Mouse (Mus musculus) fibroblast of lung, adult 2 months (primary cell): ENCODE measurements at regions not wholly inside any gene's neighbourhood (a gene's known extent, or its start where the extent isn't known, plus 50 kb on each side); places are given as distances from the start of the nearest gene placed in this dataset.

Experiments used
- DNase-seq: peaks from one replicate; pipeline ENCODE4 v3.0.0-alpha.2; 2011; ENCODE audit warnings: low read depth

DNA sequence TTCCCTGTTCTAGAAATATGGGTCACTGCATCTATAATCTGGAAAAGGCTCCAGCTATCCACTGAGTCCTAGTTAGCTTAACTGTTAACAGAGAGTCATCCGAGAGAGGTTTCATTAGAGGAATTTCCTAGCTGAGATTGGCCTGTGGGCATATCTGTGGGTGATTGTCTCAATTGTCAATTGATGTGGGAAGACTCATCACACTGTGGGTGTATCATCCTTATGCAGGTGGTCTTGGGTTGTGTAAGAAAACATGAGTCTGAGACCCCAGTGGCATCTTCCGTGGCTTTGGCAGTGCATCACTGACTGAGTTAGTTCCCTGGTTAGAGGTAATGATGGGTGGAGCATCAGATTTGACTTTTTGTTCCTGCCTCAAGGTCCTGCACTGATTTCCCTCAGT is 156.7 kb upstream of the Gm5148 start:
- no peak for DNase-seq

DNA sequence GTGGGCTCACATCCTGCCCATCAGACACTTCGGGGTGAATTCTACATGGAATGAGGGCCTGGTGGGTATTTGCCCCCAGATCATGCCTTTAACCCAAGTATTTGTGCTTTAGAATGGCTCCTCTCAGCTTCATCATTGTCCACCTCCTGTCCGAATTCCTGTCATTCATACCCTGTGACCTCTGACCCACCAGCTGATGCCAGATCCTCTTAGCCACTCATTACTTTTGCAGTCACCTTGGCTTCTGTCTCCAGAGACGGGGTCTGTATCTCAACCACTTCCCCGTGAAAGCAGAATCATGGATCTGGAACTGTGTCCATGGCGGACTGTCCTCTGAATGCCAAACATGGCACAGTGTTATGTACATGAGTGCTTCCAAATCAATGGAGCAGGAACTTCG is 154.8 kb upstream of the Gm5148 start:
- DNase-seq, result no peak

DNA sequence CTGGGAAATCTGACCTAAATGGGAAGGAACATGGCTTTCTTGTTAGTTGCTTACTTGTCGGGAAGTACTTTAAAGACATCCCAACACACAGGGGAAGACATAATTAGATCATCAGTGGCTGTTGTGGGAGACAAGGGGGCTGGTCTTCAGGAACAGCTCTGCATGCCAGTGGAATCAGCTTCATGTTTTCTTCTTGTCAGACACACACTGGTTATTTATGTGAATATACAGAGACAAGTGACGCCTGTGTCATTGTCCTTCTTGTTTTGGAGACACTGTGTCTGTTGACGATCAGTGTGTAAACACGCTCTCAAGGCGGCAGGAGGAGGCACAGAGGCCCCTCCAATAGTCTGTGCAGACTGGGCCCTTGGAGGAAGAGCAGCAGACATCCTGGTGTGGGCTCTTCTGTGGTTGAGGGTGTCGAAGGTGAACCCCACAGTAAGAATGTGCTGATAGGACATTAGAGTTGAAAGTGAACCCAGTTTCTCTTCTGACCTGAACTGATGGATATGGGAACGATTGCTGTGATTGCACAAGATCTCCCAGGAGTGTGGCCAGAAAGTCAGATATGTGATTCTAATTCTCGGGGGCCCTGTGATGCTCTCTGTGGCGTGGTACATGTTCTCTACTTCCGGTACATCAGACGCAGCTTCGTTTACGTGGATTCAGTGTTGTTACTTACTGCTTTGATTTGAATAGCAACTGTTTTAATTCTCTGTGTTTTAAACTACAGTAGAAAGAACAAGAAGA is 151.9 kb upstream of the Gm5148 start:
- peak; percentile 41 for DNase-seq

- peak; percentile 96 for DNase-seq
These were observed 151.2 kb upstream of the Gm5148 start for GRCm38 (mm10) chr3:37875331-37876015.

DNA sequence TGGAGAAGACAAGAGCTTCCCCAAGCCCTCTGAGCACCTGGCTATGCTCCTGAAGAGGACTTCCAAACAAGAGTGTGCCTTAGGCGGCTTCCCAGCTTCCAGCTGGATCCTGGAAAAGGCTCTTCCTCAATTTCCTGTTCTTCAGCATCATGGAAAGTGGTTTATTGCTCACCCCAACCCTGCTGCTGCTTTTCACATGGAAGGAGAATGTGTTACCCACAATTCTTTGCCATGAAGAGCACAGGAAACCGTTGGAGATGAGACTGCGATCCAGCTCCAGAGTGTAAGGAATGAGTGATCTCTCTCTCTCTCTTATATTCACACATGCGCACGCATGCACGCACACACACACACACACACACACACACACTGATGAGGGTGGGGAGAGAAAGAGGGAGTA is 150.6 kb upstream of the Gm5148 start:
- DNase-seq, result no peak

GRCm38 (mm10) chr3:37874346-37874745 is 150.1 kb upstream of the Gm5148 start:
- DNase-seq, result no peak

DNA sequence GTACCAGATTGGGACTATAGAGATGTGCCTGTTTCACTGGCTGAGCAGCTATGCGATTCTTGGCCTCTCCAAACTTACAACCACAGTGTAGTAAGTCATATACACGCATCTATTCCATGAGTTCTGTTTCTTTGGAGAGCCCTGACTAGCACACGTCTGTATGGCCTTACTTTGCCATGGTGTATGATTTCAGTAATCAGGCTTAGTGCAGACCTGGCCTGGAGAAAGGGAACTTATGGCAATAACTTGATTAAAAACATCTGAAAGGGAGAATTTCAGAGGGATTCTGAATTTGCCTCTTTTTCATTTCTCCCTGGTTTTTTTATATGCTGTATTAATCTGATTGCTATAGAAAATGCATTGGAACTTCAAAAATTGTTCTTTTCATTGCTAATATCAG is 148.0 kb upstream of the Gm5148 start:
- DNase-seq, result no peak

GRCm38 (mm10) chr3:37871076-37871475 is 146.8 kb upstream of the Gm5148 start:
- no peak for DNase-seq

- no peak for DNase-seq
These were observed 144.2 kb upstream of the Gm5148 start for GRCm38 (mm10) chr3:37868454-37868853.

DNA sequence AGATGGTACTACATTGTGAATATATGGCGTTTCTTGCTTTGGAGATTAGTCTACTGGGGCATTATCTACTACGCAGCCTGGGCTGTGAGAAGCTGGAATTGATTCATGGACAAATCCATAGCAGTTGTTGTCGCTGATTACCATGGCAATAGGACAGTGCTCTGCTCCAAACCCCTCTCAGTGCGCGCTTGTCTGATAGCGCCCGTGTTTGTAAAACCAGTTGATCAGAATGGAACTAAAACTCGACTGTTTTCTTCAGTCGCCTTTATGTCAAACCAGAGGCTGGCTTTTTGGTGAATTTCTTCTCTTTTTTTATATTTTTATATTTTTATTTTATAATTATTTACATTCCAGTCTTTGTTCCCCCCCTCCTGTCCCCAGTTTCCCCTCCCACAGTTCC is 138.5 kb upstream of the Gm5148 start:
- DNase-seq, result no peak

DNA sequence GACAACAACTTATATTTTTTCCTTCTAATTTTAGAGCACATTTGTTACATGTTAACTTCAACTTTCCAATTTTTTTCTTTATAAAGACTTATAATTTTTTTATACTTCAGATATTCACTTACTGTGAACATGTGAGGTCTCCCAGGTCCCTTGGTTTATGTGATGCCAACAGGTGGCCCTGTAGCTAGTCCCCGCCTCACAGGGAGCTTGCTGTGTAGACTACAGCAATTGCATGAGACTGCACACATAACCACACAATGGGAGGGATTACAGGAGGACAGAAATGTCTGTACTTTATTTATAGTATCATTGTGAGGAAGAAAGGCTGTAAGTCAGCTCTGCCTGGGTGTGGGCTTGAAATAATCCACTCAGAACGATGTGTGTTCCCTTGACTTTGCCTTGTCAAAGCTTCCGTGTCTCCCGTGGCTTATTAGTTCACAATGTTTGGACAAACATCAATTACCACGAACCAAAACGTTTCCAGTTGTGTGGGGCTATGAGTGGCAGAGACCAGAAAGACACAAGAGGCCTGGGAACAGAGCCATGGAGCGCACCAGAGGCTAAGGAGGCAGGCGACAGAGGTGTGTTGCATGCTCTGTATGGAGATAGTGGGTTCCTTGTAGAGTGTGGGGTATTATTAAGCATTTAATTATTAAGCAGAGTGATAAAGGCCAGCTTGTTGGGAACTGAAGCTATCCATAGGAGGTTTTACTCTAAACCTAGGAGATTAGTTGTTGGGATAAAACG is 136.6 kb upstream of the Gm5148 start:
- no peak for DNase-seq

GRCm38 (mm10) chr3:37860034-37860714 is 135.9 kb upstream of the Gm5148 start:
- no peak for DNase-seq

DNA sequence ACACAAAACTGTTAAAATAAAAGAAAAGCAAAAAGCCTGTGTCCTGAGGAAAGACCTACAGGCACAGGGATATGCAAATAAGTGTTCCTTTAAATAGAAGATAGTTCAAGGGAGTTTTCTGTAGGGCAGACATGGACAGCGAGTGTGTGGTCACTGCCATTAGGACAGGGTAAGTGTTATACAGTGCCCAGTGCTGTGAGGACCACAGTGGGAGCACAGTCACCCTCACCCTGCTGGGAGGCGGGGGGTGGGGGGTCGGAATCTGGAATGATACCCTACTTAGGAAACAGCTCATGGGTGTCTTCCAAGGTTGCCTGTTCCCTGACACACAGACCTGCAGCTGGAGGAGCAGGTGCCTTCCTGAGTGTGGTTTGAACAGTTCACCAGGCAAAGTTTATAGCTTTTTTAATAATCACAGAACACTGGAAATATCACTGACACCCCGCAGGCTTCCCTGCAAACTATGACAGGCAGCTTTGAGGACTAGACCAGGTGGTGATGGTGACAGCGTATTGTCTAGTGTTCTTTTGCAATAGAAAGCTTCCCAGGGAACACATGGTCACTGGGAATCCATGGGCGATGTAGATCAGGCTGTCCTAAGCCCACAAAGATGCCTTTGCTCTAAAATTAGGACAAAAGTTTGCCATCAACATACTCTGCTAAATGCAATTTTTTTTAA is 134.5 kb upstream of the Gm5148 start:
- no peak for DNase-seq

DNA sequence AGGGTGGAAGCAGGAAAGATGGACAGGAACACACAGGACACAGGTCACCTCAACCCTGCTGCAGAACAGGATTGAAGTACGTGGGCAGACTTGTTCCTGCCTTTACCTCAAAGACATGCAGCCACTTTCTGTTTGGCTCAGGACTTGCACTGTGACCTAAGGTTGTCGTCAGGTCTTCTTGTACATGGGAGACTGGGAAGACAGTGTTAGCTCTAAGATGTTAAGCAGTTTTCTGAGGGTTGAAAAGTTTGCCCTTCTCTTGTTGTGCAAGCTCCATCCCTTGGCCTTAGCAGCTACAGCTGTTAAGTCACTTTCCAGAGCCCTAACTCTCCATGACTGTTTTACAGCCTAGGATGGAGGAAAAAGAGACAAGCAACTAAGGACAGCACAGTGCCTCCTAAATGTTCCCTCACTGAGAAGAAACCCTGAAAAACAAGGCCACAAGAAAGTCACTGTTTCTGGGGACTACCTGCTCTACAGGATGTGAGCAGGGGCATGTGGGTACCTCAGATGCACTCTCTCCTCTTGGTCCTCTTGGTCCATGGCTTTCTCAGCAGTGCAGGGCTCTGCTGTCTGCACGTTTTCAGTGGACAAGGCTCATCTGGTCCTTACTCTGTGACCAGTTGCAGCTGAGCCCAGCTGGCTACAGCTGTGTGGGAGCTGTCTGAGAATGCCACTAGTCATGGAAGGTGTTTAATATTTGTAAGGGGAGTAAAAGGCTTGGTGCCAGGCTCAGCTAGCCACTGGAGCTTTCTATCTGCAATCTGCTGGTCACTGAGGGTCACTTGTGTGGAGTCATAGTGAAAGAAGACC is 122.1 kb upstream of the Gm5148 start:
- no peak for DNase-seq

DNA sequence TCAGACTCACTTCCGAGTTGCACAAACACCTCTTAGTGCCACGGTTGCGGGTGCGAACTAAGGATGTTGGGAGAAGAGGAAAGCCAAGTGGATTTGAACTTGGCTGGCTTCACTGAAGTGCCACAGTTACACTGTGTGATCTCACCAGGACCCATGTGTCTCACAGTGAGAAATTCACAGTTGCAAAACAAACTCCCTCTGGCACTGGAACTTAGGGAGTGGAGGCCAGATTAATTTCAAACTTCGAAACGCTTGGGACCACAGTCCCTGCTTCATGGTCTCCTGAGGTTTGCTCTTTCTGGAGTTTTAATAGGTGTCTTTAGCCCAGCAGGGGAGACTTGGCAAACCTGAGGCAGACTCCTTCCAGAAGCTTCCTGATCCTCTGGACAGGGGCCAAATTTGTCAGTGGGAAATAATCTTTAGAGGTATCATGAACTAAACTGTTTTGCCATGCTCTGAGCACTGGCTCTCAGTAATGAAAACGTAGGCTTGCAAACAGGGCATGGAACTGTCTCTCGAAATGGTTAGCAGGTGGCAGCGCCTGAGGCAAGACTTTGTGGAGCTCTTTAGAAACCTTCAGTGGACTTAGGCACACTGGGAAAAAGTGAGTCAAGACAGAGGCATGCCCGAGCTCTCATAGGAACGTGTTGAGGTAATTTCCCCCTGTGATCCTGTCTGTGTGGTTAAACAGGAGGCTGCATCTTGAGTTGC is 121.2 kb upstream of the Gm5148 start:
- DNase-seq, result peak; percentile 92

- no peak for DNase-seq
These were observed 120.5 kb upstream of the Gm5148 start for GRCm38 (mm10) chr3:37844731-37845312.

GRCm38 (mm10) chr3:37842289-37842688 is 118.0 kb upstream of the Gm5148 start:
- DNase-seq, result no peak

DNA sequence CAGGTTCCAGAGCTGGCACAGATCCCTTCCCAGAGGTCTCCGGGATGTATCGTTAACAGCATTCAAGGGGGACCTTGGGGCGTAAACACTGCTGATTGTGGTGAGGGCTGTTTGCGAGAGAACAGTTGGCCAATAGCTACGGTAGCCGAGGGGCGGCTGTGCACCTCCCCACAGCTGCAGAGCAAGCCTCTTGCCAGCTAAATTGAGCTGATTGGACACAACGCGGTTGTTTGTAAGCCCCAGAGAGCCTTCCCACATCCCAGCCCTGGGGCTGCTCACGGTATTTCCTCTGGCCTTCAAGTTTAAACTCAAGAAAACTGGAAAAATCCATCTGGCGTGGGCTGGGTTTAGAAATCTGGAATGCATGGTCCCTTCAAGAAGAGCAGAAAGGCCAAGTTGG is 114.6 kb upstream of the Gm5148 start:
- DNase-seq, result peak; percentile 55

- DNase-seq, result peak; percentile 66
These were observed 112.5 kb upstream of the Gm5148 start for GRCm38 (mm10) chr3:37836749-37837148.

DNA sequence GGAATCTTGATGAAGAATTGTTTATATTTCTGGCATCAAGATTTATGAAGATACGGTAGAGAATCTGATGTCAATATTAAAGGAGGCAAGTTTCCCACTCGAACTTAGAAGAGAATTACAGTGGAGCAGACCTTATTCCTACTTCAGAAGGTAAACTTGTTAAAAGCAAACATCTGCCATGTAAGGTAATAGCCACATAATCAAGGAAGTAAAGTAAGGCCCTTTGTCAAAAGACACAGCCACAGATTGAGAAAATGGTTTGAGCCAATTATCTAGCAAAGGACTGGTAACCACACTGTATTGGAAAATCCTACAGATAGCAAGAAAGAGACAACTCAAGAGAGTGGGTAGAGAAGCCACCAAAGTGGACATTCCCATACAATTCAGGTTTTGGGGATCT is 111.4 kb upstream of the Gm5148 start:
- DNase-seq, result no peak
